Mouse (Mus musculus) embryonic facial prominence, embryonic 12.5 days (tissue): ENCODE data around the gene Myh9. TPM values are rescaled to one million over a fixed set of nuclear protein-coding genes. Genes with fewer than 3 reads are reported as not detected.

ENCODE experiments used
- ATAC-seq: fragments of 200-750 bp; cut with Nextera tagmentation; 2 replicates; pipeline ENCODE4 v1.8.0; 2017; ENCODE audit not compliant: insufficient number of reproducible peaks, insufficient read depth, low FRiP score, low TSS enrichment
- H3K27ac ChIP-seq: fragments of 300-500 bp; sonication (generic); 2 replicates; pipeline ENCODE4 v1.5.1; 2016; ENCODE audit warnings: mild to moderate bottlenecking
- H3K27me3 ChIP-seq: fragments of 300-500 bp; sonication (generic); 2 replicates; pipeline ENCODE4 v1.6.1; 2016; ENCODE audit warnings: mild to moderate bottlenecking, moderate library complexity
- H3K36me3 ChIP-seq: fragments of 300-500 bp; sonication (generic); 2 replicates; pipeline ENCODE4 v1.6.1; 2016; ENCODE audit warnings: mild to moderate bottlenecking
- H3K4me1 ChIP-seq: fragments of 300-500 bp; sonication (generic); 2 replicates; pipeline ENCODE4 v1.6.1; 2016
- H3K4me2 ChIP-seq: fragments of 300-500 bp; sonication (generic); replicated peaks from 2 replicates; pipeline ENCODE4 v1.6.1; 2016; ENCODE audit warnings: mild to moderate bottlenecking, moderate library complexity
- H3K4me3 ChIP-seq: fragments of 300-500 bp; sonication (generic); 2 replicates; pipeline ENCODE4 v1.5.1; 2016; ENCODE audit warnings: mild to moderate bottlenecking
- H3K9ac ChIP-seq: fragments of 300-500 bp; sonication (generic); 2 replicates; pipeline ENCODE4 v1.6.1; 2016; ENCODE audit warnings: mild to moderate bottlenecking, moderate library complexity
- H3K9me3 ChIP-seq: fragments of 300-500 bp; sonication (generic); 2 replicates; pipeline ENCODE4 v1.6.1; 2016; ENCODE audit warnings: mild to moderate bottlenecking, moderate library complexity
- WGBS: fragments of 180-500 bp; shearing (Covaris S2); methylation state at CpG from one replicate; pipeline ENCODE4 v1.1.7; 2016; 5-methylcytosine and 5-hydroxymethylcytosine counted together
- polyA plus RNA-seq: library from polyadenylated mRNA; unstranded; fragments of >200 nt; fragmentation: Nextera tagmentation; extraction: Ambion mirVana; gene quantifications from 2 replicates; pipeline ENCODE4 v1.2.1, GENCODE M21; 2016

The Myh9 gene
- polyA plus RNA-seq, 1 experiment from 2014 or later: 37.3 TPM

DNA sequence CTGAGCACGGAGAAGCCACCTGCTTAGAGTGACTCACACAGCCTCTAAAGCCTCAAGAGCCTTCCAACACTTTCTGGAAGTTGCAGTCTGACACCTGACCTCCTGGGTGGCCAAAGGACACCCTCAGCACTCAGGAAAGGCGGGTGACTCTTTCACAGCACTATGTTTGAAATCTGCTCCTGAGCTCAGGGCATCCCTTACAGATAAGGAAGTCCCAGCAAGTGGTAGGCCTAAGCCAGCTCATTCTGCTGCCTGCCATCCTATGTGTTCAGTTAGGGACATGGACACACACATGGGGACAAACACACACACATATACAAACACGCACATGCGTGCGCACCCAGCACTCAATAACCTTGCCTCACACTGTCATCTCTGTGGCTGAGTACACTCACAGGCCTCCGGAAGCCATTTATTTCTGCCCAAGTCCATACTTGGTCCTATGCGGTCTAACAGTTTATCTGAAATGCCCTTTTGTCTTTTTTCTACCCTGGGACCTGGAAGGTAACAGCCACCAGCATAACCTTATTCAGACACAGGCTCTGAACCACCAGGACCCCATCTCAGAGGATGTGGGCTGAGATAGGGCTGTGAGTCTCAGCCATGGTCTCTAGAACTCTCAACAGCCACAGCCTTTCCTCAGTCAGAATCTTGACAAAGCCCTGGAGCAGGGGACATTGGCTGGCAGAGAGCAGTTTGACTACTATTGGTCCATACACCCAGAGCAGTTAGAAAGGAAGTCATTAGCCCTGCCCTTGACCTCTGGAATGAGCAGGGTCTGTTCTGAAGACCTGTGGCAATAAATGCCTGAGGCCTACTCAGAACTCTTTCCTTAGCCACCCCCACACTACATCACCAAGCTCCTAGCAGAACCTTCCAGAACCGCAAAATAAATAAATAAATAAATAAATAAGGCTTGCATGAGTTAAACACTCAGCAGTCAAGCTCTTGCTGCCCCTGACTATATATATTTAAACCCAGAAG lies 42.2 kb downstream of the Myh9 start:
- H3K4me1 ChIP-seq: peaks cover 45% of the 10 kb centered on the region
- no peaks in the 10 kb centered on the region for H3K9me3 ChIP-seq
- no peak overlapping the region; the same call in 1 of the 2 replicates for H3K9ac ChIP-seq
- no peak overlapping the region for H3K4me2 ChIP-seq
- no peak for ATAC-seq
- no peaks in the 10 kb centered on the region for H3K27me3 ChIP-seq
- peak overlapping the region; percentile 97 for H3K27ac ChIP-seq
- WGBS: 82% methylated on average over 8 of the region's 8 CpGs
- no peak overlapping the region for H3K4me3 ChIP-seq
- peaks cover 52% of the 10 kb centered on the region for H3K36me3 ChIP-seq

DNA sequence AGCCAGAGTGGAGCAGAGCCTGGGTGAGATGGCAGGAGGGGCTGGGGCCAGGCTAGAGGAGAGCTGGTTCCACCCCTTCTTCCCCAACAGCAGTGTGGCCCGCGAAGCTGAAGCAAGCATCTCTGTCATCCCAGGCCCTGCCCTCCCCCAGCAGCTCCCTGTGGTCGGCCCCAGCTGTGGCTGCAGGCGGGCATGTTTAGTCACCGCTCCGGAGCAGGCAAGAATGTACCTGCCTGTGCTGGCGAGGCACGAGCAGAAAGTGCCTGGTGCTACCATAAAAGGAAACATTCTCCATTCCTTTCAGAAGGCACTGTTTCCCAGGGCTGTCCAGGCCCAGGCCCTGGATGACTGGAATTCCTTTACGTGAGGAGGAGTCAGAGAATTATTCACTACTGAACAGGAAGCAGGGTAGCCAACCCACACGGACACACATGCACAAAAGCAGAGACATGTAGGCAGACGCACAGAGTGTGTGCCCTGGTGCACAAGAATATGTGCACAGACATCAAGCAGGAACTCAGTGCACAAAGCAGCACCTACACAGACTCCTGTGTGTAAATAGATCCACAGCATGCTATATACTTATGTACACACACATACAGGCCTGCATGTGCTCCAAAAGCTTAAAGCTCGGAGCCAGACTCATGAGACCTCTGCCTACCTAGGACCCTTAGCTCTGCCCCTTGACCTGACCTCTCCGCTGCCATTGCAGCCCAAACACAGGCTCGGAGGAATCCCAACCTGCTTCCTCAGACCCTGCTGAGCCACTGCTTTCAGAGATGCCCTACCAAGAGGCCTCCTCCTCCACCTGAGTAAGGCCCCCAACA lies 43.1 kb downstream of the Myh9 start:
- Histone ChIP-seq H3K27me3 (no peaks in the 10 kb centered on the region), H3K9ac (peak overlapping the region; percentile 15), H3K27ac (peak overlapping the region; percentile 97), H3K4me3 (no peak overlapping the region), H3K9me3 (no peaks in the 10 kb centered on the region), H3K4me2 (peak overlapping the region; percentile 13), H3K36me3 (peaks cover 53% of the 10 kb centered on the region), H3K4me1 (peaks cover 44% of the 10 kb centered on the region)
- 10% methylated on average over 14 of the region's 14 CpGs for WGBS
- peak; percentile 78 for ATAC-seq

DNA sequence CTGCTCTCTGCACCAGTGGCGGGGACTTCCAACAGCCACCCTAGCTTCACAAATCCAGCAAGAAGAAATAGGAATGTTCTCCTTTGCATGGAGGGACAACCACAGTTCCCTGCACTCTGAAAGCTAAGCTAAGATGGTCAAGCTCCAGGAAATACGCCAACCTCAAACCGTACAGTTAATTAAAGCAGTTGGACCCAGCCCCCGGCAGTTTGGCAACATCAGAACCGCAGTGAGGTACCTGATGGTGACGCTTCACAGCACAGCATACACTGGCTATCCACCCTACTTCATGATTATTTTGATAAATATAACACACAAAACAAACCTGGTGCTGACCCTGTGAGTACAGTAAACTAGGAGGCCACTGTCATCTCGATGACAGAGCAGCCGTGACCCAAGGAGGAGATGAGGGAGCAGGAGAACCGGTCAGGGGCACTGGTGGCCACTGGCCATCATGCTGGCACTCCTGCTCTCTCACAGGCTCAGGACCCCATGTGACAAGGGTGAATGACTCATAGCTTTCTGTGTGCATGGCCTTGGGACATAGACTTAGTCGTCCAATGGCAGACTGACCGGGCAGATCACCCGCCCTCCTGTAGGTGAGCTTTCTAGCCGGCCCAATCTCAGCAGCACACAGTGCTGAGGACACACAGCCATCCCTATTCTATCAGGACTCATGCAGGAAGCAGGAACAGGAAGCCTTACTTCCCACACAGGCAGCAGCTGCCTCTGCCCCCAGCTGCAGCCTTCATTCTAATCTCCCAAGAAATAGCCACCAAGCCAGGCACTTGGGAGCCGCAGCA lies 44.2 kb downstream of the Myh9 start:
- 79% methylated on average over 14 of the region's 14 CpGs for WGBS
- Histone ChIP-seq H3K4me1 (peaks cover 38% of the 10 kb centered on the region), H3K36me3 (peaks cover 53% of the 10 kb centered on the region), H3K9ac (peak overlapping the region; percentile 9; the same call in 1 of the 2 replicates), H3K27me3 (no peaks in the 10 kb centered on the region), H3K9me3 (no peaks in the 10 kb centered on the region), H3K4me3 (no peak overlapping the region), H3K27ac (peak overlapping the region; percentile 97), H3K4me2 (no peak overlapping the region)
- no peak for ATAC-seq

DNA sequence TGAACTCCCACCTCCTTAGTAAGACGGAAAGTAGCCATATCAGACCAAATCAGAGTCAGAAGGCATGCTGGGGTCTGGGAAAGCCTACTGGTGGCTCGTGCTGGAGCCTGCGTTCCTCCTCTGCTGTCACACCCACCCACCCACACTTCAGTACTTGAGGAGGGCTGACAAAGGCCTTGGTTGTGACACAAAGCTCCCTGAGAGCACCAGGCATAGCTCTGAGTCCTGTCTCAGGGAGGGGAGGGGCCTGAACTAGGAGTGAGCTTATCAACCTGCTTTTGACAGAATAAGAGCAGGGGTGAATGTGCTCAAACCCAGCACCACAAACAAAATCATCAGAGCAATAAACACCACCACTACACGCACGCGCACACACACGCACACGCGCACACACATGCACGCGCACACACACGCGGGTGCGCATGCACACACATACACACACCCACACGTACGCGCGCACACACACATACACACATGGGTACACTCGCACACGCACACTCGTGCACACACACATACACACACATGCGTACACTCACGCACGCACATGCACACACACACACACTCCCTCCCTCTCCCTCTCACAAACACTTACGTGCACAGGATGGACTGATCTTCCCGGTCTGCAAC lies 45.5 kb downstream of the Myh9 start:
- peaks cover 38% of the 10 kb centered on the region for H3K4me1 ChIP-seq
- no peak overlapping the region for H3K4me3 ChIP-seq
- no peak for ATAC-seq

DNA sequence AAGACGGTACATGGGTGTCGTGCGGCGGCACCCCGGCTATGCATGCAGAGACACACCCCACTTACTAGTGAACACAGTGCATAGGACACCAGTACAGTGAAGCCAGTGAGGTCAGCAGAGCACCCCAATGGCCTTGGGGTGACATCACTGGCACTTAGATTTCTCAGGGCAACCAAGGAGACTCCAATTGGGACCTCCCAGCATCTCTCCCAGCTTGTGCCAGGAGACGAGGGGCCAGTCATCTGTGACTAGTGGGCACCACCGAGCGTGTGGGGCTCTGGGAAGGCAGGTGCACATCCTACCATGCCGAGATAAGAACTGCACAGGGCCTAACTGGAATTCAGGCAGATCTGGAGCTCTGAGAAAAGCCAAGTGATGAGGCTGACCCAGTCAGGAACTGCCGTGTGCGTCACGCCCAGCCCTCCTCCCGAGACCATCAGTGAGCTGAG lies 47.0 kb downstream of the Myh9 start:
- Histone ChIP-seq H3K4me2 (no peak overlapping the region), H3K36me3 (peaks cover 61% of the 10 kb centered on the region), H3K27me3 (no peaks in the 10 kb centered on the region), H3K4me1 (peaks cover 30% of the 10 kb centered on the region), H3K9ac (no peak overlapping the region), H3K9me3 (no peaks in the 10 kb centered on the region), H3K4me3 (no peak overlapping the region), H3K27ac (no peak overlapping the region)
- ATAC-seq: no peak
- WGBS: 87% methylated on average over 13 of the region's 13 CpGs

More for the DNA sequence above, 45.5 kb downstream of the Myh9 start:
- Histone ChIP-seq H3K9me3 (no peaks in the 10 kb centered on the region), H3K36me3 (peaks cover 50% of the 10 kb centered on the region), H3K27me3 (no peaks in the 10 kb centered on the region), H3K9ac (no peak overlapping the region), H3K27ac (no peak overlapping the region; the same call in 1 of the 2 replicates), H3K4me2 (no peak overlapping the region)
- 93% methylated on average over 26 of the region's 26 CpGs for WGBS

DNA sequence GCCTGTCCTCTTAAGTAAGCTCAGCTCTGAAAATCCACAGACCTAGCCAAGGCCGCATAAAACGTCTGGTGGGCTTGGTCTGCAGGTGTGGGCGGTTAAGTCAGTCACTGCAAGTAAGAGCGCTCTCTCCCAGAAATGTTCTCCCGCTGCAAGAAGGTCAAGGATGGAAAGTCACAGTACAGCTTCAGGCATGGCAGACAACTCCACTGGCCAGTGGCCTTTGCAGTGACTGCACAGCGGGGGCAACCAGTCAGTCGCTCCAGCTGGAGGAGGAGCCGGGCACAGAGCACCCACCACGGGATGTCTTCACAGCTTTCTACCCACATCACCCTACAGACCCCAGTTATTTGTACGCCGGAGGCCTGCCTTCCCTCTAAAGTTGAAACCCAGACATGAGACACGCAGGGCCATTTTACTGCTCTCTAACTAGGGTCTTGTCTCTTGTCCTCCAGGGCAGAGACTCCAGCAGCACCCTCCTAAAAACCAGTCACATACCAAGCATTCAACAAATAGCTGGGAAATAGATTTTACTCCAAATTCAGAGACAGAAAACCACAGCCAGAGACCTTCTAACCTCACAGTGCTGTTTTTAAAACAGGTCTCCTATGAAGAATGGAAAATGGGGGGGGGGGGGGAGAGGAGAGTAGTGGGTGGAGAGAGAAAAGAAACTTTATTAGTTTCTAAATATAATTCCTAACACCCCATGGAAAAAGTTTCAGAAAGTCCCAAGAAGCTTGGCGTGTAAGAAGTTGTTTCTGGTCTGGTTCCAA lies 47.7 kb downstream of the Myh9 start:
- no peak overlapping the region for H3K4me2 ChIP-seq
- peaks cover 24% of the 10 kb centered on the region for H3K4me1 ChIP-seq
- no peak overlapping the region for H3K4me3 ChIP-seq
- 83% methylated on average over 13 of the region's 13 CpGs for WGBS
- H3K36me3 ChIP-seq: peaks cover 67% of the 10 kb centered on the region
- H3K9ac ChIP-seq: no peak overlapping the region
- H3K9me3 ChIP-seq: no peaks in the 10 kb centered on the region
- no peak for ATAC-seq
- H3K27ac ChIP-seq: no peak overlapping the region
- H3K27me3 ChIP-seq: no peaks in the 10 kb centered on the region

DNA sequence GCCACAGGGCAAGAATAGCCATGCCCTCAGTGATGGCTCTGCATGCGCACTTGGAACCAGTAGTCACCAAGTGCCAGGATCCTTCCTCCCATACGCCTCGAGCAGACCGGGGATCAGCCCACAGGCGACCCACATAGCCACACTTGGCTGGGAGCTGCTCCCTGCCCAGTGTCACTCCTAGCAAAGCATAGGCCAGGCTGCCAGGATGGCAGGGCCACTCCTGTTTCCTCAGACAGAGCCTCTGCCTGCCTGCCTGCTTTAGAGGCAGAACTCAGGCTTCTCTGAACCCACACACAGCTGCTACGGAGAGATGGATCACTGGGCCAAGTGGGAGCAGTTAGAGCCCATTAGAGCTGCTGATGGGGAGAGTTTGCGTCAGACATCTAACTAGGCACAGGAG lies 48.4 kb downstream of the Myh9 start:
- Histone ChIP-seq H3K4me3 (no peak overlapping the region), H3K27me3 (no peaks in the 10 kb centered on the region), H3K4me2 (no peak overlapping the region), H3K27ac (no peak overlapping the region), H3K9ac (no peak overlapping the region), H3K9me3 (no peaks in the 10 kb centered on the region), H3K36me3 (peaks cover 74% of the 10 kb centered on the region), H3K4me1 (peaks cover 16% of the 10 kb centered on the region)
- WGBS: 86% methylated on average over 7 of the region's 7 CpGs
- ATAC-seq: no peak

DNA sequence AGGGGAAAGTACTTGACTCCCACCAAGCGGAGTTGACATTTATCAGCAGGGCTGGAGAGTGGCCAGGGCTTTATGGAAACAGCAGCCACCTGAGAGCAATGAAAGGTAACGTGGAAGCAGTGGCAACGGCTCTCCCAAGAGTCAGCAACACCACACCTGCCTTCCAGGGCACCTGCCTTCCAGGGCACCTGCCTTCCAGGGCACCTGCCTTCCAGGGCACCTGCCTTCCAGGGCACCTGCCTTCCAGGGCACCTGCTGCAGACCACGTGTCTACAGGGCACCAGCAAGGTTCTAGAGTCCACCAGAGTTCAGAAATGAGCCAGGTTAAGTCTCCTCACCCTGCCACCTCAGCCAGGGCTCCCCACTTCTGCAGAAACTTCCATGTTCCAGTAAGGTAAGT lies 48.9 kb downstream of the Myh9 start:
- no peaks in the 10 kb centered on the region for H3K9me3 ChIP-seq
- WGBS: 87% methylated on average over 4 of the region's 4 CpGs
- peaks cover 79% of the 10 kb centered on the region for H3K36me3 ChIP-seq
- H3K27ac ChIP-seq: no peak overlapping the region
- no peak overlapping the region for H3K4me2 ChIP-seq
- H3K27me3 ChIP-seq: no peaks in the 10 kb centered on the region
- H3K9ac ChIP-seq: no peak overlapping the region
- H3K4me3 ChIP-seq: no peak overlapping the region
- H3K4me1 ChIP-seq: peaks cover 12% of the 10 kb centered on the region
- no peak for ATAC-seq

DNA sequence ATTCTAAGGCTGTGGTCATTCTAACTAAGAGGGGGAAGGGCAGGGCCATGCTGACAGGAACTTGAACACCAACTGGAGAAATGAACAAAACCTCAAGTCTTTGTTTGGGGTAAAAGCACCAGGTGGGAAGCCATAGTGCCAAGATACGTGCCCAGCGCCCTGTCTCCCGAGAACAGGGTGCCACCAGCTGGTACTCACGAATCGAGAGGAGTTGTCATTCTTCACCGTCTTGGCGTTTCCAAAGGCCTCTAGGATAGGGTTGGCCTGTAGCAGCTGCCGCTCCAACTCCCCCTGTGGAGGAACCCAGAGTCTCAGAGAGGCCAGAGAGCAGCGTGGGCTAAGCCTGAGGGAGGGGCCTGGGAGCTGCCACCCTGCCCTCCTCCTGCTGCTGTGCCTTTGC lies 49.9 kb downstream of the Myh9 start:
- peaks cover 86% of the 10 kb centered on the region for H3K36me3 ChIP-seq

DNA sequence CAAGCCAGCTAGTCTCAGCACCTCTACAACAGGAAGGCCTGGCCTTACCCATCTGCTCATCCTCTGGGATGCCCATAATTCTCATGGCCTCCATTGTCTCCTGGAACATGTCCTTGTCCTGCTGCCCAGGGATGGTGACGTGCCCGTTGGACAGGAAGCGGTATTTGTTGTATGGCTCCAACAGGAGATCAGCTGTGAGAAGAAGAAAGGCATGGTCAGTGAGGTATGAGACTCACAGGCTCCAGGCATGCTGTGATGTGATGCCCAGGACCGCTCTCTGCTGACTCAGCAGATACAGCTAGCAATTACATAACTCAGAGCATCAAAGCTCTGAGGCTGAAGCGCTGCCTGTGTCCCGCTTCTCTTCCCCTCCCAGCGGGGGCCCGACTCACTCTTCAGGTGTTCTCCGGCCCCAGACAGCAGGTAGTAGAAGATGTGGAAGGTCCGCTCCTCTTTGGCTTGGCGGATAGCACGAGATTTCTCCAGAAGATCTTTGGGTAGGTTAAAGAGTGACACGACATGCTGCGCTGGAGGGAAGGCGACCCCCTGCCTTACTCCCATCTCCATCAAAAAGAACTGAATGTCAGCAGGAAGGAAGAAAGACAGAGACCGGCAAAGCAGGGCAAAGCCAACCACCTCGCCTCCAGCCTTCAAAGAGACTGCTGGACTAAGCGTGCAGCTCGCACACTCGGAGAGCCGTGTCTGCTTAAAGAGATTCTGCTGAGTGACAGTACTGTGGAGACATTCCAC lies 51.1 kb downstream of the Myh9 start:
- H3K4me2 ChIP-seq: no peak overlapping the region
- no peaks in the 10 kb centered on the region for H3K4me1 ChIP-seq
- H3K9me3 ChIP-seq: no peaks in the 10 kb centered on the region
- no peaks in the 10 kb centered on the region for H3K27me3 ChIP-seq
- peaks cover 88% of the 10 kb centered on the region for H3K36me3 ChIP-seq
- 88% methylated on average over 21 of the region's 21 CpGs for WGBS
- no peak overlapping the region for H3K4me3 ChIP-seq
- H3K27ac ChIP-seq: no peak overlapping the region
- H3K9ac ChIP-seq: no peak overlapping the region
- no peak for ATAC-seq

More for the DNA sequence above, 49.9 kb downstream of the Myh9 start:
- no peak overlapping the region for H3K9ac ChIP-seq
- no peak overlapping the region for H3K27ac ChIP-seq
- no peaks in the 10 kb centered on the region for H3K27me3 ChIP-seq
- H3K4me1 ChIP-seq: 0 out of 2 replicates have a peak, but pooled peaks cover 1% of the 10 kb centered on the region
- ATAC-seq: no peak
- WGBS: 89% methylated on average over 9 of the region's 9 CpGs
- no peak overlapping the region for H3K4me2 ChIP-seq
- H3K9me3 ChIP-seq: no peaks in the 10 kb centered on the region
- H3K4me3 ChIP-seq: no peak overlapping the region
